Mouse (Mus musculus) large intestine, adult 2 months (tissue): Measurements from ENCODE around the gene Cyp4a30b. TPM values are rescaled to one million over a fixed set of nuclear protein-coding genes. Genes with fewer than 3 reads are reported as not detected.
"Not testable (repeated sequence)": the region's sequence is repeated elsewhere in the genome, so short reads cannot be mapped to it uniquely, and the experiment has no call there.

Experiments used
- DNase-seq: peaks from one replicate; pipeline ENCODE4 v3.0.0-alpha.2; 2012; ENCODE audit warnings: low read depth, low spot score
- WGBS: fragments of 180-500 bp; shearing (Covaris S2); methylation state at CpG from one replicate; pipeline ENCODE4 v1.1.7; 2018; 5-methylcytosine and 5-hydroxymethylcytosine counted together
- polyA plus RNA-seq: library from polyadenylated mRNA; depleted of rRNA; stranded (reverse); fragments of >200 nt; gene quantifications from 2 replicates; pipeline ENCODE4 v1.2.3, GENCODE M21; 2012; rRNA removed

Cyp4a30b gene
- polyA plus RNA-seq, result not detected in 2 replicates

DNA sequence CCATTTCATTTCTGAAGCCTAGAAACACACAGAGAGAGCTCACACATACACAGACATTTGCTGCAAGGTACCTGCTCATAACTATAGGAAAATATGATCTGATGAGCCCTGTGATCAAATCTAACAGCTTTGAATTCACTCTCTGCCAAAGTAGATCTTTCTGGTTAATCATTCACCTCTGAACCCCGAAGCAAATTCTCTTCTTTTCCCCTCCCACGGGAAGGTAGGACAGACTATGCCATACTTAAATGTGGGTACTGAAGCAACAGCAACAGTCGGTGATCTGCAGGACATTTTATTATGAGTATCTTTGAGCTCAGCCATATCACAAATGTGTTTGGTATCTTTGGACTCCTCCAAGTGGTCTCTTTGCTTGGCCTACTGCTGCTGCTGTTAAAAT is at the start of gene Cyp4a30b:
Gene Cyp4a30b (plus strand): TSS at position 301 of the 400 bp plus-strand sequence.
- DNase-seq, result no peak
- 37% methylated on average over 3 of the region's 3 CpGs for WGBS

DNA sequence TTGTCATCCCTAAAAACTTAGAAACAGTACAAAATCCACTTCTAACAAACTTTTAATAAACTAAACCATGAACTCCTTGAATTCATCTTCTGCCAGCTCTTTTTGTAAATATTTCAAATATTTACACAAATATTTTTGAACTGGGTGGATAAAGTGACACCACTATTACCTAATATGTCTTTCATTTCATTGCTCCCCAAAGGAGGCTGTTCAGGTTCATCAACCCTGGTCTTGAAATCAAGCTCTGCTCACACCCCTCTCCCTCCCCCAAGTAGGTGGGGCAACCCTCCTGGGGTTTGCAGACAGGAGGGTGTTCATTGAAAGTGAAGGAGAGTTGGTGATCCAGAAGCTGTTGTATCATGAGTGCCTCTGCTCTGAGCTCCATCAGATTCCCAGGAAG is 41.1 kb upstream of the Cyp4a30b start, which contains the start of gene Cyp4a12b:
Gene Cyp4a12b (plus strand): TSS at position 301 of the 400 bp plus-strand sequence.
- DNase-seq, result not testable (repeated sequence)

DNA sequence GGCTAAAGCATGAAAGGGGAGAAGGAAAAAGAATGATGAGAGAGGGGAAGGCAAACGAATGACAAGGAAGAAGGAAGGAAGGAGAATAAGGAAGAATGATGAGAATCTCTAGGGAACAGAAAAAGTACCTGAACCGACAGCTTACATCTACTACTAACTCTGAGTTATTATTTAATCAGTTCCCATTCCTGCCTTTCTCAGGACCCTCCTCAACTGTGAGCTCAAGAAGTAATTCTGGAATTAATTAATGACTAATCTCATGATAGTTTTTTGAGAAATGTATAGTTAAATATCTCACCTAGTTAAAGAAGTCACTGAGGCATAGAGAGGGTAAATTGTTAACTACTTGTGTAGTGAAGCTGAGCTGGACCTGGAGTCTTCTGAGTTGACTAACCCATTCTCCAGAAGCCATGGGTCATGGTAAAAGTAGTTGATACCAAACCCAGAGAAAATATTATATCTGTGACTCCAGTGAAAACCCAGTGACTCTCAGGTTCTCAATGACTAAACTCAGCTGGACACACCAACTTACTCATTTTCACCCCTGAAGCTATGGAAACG is 1.7 kb upstream of the Cyp4a30b start:
- WGBS, result 57% methylated on average over 3 of the region's 3 CpGs
- DNase-seq, result no peak

DNA sequence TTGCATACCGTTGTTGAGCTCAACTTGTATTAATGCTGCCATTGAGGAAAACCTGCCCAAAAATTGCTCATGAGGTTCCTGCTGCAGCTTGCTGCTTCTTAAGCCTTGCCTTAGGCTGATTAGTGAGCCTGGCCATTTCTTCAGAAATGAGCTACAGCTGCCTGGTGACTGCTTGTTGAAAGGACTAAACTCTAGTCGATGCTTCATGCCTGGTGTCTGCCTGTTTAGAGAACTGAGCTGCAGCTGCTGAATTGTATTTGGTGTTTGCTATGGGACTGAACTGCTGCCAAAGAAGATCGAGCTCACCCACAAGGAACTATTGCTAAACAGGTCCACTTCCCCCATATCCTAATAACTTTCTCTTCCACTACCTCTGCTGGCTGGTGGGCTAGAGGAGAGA is 21.2 kb downstream of the Cyp4a30b start:
- not testable (repeated sequence) for DNase-seq
- 47% methylated on average over 3 of the region's 3 CpGs for WGBS

DNA sequence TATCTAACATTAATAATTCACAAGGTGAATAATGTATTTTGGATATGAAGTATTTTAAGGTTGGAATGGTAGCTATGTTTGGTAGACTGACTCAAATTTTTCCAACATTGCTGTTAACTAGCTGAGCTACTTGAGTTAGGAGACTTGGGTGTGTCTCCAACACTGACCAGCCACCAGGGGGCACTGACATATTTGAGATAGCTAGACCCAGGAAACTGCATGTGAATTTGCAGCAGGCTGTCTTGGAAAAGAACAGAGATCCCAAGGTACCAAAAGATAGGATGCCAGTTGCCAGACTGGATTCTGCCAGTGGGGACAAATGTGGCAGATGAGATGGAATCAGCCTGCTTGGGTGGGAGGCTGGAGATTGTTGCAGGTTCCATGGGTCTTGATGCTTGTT is 23.6 kb downstream of the Cyp4a30b start:
- not testable (repeated sequence) for DNase-seq

DNA sequence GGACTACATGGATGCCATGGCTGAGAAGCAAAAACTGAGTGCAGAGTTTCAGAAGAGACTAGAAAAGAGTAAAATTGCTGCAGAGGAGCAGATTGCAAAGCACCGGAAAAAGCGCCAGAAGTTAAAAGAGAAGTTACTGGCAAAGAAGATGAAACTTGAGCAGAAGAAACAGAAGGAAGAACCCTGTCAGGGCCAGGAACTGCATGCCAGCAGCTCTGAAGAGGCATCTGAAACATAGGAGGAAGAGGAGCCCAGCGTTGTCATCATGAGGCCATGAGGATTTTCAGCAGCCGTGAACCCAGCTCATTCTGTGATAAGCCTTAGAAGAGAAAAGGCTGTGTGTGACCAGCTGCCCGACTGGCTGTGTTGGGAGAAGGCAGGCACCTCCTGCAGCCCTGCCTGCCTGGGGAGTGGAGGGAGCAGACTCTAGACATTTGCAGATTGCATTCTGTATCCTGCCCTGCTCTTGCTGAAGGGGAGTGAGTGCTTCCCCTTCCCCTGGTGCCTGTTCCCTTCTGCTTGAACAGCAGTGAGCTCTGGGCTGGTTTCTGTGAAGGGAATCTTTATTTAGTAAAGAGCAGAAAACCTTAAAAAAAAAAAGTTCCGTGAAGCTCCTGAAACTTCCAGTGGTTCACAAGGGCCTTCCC is 28.7 kb downstream of the Cyp4a30b start:
- 68% methylated on average over 6 of the region's 6 CpGs for WGBS
- no peak for DNase-seq

DNA sequence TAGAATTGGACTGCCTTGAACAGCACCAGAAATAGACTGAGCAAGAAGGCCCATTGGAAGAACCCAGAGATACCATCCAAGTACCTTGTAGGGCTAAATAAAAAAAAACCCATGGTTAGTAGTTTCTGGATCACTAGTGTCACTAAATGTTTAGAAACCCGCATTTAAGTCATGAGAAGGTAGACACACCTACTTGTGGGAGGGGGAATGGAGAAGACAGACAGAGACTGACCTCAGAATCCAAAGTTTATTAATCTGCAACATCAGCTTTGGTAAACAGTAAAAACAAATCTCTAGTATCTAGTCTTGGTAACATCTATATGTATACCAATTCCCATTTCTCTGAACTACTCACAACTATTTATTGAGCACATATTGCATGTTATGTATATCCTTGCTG is 43.6 kb downstream of the Cyp4a30b start, which contains the start of gene Cyp4a14:
Gene Cyp4a14 (minus strand): TSS at position 142 of the 400 bp plus-strand sequence.
- 71% methylated on average over 1 of the region's 1 CpGs for WGBS
- DNase-seq, result no peak

DNA sequence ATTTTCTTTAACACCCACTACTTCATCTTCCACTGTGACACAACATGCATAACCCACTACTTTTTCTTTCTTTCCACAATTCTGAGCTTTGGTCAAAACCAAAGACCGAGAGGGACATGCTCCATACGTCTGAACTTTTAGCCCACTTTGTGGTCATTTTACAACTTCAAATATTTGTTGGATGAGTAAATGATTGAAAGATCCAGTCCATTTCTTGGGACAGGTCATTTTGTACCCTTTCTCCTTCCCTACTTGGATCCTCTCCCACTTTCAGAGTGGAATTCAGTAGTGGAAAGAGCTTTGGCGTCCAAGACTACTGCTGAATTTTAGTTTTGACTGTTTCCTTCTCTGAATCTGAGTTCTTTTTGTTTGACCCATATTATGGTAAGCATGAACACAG is 45.1 kb downstream of the Cyp4a30b start:
- 42% methylated on average over 3 of the region's 3 CpGs for WGBS
- no peak for DNase-seq

DNA sequence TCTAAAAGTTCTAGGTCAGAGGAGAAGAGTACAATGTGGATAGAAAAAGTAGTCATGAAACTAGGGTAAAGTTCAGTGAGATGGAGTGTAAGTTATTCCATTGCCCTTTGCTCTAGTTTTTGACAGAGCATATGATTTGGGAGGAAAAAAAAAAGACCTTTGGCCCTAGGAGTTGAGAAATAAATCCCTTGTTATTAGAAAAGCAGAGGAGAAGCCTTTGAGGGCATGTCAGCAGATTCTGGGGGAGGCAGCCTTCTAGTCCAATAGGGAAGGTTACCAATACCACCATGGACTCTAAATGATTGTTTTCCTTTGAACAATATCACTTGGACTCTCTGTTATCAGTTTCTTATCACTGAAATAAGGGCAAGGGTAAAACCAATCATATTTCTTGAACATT is 61.6 kb downstream of the Cyp4a30b start:
- not testable (repeated sequence) for DNase-seq

DNA sequence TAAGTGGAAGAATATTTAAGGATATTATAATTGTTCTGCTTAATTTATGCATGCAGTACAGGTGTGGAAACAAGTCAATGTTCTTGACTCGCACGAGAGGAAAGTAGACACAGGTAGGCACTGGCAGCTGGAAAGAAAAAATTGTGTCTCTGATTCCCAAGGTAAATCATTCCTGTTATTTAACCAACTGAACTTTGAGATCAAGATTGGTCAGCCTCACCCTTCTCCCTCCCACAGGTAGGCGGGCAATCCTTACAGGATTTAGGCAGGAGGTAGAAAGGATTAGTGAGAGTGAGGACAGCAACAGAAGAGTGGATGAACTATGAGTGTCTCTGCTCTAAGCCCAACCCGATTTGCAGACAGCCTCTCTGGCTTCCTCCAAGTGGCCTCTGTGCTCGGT is 65.6 kb downstream of the Cyp4a30b start, which contains the start of gene Cyp4a10:
Gene Cyp4a10 (plus strand): TSS at position 265 of the 400 bp plus-strand sequence.
- not testable (repeated sequence) for DNase-seq
- 62% methylated on average over 5 of the region's 5 CpGs for WGBS

DNA sequence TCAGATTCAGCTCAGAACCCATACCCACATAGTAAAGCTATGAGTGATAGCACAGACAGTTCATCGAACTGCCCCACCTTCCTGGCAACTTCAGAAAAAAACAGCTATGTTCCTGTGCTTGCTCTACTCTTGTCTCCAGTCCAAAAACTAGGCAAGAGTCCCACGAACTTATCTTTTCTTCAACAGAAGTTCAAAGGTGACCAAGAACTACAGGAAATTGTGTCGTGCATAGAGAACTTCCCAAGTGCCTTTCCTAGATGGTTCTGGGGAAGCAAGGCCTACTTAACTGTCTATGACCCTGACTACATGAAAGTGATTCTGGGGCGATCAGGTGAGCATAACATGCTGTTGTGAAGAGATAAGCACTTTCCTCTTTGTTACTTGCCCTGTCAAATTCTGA is 67.0 kb downstream of the Cyp4a30b start:
- 59% methylated on average over 4 of the region's 4 CpGs for WGBS
- DNase-seq, result no peak

Other genes with a start within 250 kb of the Cyp4a30b start
- gene Cyp4a29, start 210.5 kb upstream of the Cyp4a30b start, polyA plus RNA-seq, result 0.10 TPM in 1 of 2 replicates, not detected in the other
- not detected in 2 replicates for gene Cyp4a12a, start 153.6 kb upstream of the Cyp4a30b start, polyA plus RNA-seq
- not detected in 2 replicates for gene Cyp4a12b, start 41.0 kb upstream of the Cyp4a30b start, polyA plus RNA-seq
- not detected in 2 replicates for gene Cyp4a14, start 43.5 kb downstream of the Cyp4a30b start, polyA plus RNA-seq
- gene Cyp4a10, start 65.7 kb downstream of the Cyp4a30b start, polyA plus RNA-seq, result not detected in 2 replicates
- gene Cyp4a31, start 111.0 kb downstream of the Cyp4a30b start, polyA plus RNA-seq, result not detected in 2 replicates
- gene Cyp4a32, start 148.4 kb downstream of the Cyp4a30b start, polyA plus RNA-seq, result not detected in 2 replicates
- 32.9 and 138 TPM in 2 replicates for gene Cyp4b1, start 195.1 kb downstream of the Cyp4a30b start, polyA plus RNA-seq